Mouse (Mus musculus): ENCODE measurements around the gene Gal3st1. TPM values are rescaled to one million over a fixed set of nuclear protein-coding genes. Genes with fewer than 3 reads are reported as not detected.
"Not testable (repeated sequence)": the region's sequence is repeated elsewhere in the genome, so short reads cannot be mapped to it uniquely, and the experiment has no call there.

Gal3st1 gene
- polyA plus RNA-seq (2015; fragmentation: Nextera tagmentation; extraction: Ambion mirVana): 11.3 and 11.6 TPM in 2 replicates

DNA sequence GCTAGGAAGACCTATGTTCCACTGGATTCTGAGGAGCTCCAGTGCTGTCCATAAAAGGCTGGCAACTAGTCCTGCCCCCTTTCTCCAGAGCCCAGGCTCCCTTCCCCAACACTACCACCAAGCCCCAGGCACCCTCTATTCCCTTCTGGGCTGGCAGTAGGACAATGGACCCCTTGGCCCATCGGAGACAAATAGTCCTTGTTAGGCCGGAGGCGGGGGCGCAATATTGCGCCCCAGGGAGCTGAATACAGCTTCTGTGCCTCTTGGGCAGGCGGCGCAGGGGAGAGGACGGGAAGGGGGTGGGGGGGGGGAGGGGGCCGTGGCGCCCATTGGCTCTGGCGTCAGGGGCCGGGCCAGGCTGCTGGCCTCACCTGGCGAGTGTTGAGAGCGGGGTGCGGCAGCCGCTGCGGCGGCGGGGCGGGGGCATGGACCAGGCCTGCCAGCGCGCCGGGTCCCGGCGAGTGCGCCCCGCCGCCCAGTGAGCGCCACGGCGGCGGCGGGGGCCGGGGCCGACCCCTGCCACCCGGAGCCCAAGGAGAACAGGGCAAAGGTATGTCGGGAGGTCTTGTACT lies at the start of gene Gal3st1:
Gene Gal3st1 (plus strand): TSS at position 346 of the 572 bp plus-strand sequence.
- Histone ChIP-seq H3K27ac (ENCODE audit: low read depth, low read length) (peak within 1 kb of the TSS; percentile 54; the same call in 1 of the 2 replicates), H3K9ac (ENCODE audit: low read depth, low read length) (peak within 1 kb of the TSS; percentile 65), H3K4me3 (ENCODE audit: low read length) (peak within 1 kb of the TSS; percentile 47), H3K4me1 (ENCODE audit: control insufficient read depth, insufficient read depth, low read depth, low read length) (peaks cover 11% of the 10 kb centered on the region; the same call in 1 of the 2 replicates), H3K4me2 (ENCODE audit: low read length) (peak within 1 kb of the TSS; percentile 77), H3K36me3 (ENCODE audit: control insufficient read depth, insufficient read depth, low read length) (peaks cover 17% of the 10 kb centered on the region), H3K27me3 (replicated peaks; ENCODE audit: control insufficient read depth, insufficient read depth, low read length) (no peaks in the 10 kb centered on the region), H3K9me3 (ENCODE audit: control insufficient read depth, low read length) (no peaks in the 10 kb centered on the region)
- 2% methylated on average over 6 of the region's 37 CpGs for WGBS
- ATAC-seq: peak; percentile 82

DNA sequence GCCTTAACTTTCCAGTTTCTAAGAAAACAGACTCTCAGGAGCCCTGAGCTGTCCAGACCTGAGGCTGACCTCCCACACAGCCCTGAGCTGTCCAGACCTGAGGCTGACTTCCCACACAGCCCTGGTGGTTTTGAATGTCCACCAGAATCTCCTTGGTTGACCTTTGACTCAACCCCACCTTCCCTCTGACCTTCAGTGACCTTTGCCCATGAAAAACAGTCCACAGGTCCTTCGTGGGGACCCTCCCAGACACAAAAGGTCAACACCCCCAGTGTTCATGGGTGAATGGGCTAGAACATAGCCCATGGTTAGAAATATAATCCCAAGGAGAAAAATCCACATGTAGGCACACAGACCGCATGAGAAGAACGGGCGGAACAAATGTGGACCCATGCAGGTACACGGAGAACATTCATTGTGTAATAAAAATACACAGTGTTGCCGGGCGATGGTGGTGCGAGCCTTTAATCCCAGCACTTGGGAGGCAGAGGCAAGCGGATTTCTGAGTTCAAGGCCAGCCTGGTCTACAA lies 49.6 kb upstream of the Gal3st1 start:
- no peak overlapping the region for H3K4me3 ChIP-seq (ENCODE audit: low read length)
- no peaks in the 10 kb centered on the region for H3K36me3 ChIP-seq (ENCODE audit: control insufficient read depth, insufficient read depth, low read length)
- H3K9me3 ChIP-seq (ENCODE audit: control insufficient read depth, low read length): no peaks in the 10 kb centered on the region
- H3K4me1 ChIP-seq (ENCODE audit: control insufficient read depth, insufficient read depth, low read depth, low read length): peaks cover 11% of the 10 kb centered on the region
- H3K4me2 ChIP-seq (ENCODE audit: low read length): no peak overlapping the region
- 85% methylated on average over 9 of the region's 9 CpGs for WGBS
- H3K27ac ChIP-seq (ENCODE audit: low read depth, low read length): no peak overlapping the region
- no peak for ATAC-seq
- H3K9ac ChIP-seq (ENCODE audit: low read depth, low read length): no peak overlapping the region
- no peaks in the 10 kb centered on the region for H3K27me3 ChIP-seq (replicated peaks; ENCODE audit: control insufficient read depth, insufficient read depth, low read length)

DNA sequence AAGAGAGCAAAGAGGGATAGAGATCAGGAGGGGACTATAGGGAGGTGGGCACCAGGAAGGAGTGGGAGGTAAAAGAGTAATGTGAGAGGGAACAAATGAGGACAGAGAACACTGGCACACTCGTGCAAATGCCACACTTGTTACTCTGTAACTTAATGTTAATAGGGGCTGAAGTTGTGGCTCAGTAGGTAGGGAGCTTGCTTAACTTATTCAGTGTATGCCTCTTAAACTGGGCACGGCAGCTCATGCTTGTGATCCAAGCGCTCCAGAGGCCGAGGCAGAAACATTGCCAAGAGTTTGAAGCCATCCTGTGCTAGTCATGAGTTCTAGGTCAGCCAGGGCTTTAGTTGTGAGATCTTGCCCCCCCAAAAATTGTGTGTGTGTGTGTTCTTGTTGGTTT lies 48.3 kb upstream of the Gal3st1 start:
- WGBS: 70% methylated on average over 4 of the region's 4 CpGs
- H3K9me3 ChIP-seq (ENCODE audit: control insufficient read depth, low read length): no peaks in the 10 kb centered on the region
- no peak overlapping the region for H3K27ac ChIP-seq (ENCODE audit: low read depth, low read length)
- H3K36me3 ChIP-seq (ENCODE audit: control insufficient read depth, insufficient read depth, low read length): no peaks in the 10 kb centered on the region
- H3K4me3 ChIP-seq (ENCODE audit: low read length): no peak overlapping the region
- no peak for ATAC-seq
- H3K4me1 ChIP-seq (ENCODE audit: control insufficient read depth, insufficient read depth, low read depth, low read length): peaks cover 11% of the 10 kb centered on the region
- H3K9ac ChIP-seq (ENCODE audit: low read depth, low read length): no peak overlapping the region
- no peak overlapping the region for H3K4me2 ChIP-seq (ENCODE audit: low read length)
- no peaks in the 10 kb centered on the region for H3K27me3 ChIP-seq (replicated peaks; ENCODE audit: control insufficient read depth, insufficient read depth, low read length)

DNA sequence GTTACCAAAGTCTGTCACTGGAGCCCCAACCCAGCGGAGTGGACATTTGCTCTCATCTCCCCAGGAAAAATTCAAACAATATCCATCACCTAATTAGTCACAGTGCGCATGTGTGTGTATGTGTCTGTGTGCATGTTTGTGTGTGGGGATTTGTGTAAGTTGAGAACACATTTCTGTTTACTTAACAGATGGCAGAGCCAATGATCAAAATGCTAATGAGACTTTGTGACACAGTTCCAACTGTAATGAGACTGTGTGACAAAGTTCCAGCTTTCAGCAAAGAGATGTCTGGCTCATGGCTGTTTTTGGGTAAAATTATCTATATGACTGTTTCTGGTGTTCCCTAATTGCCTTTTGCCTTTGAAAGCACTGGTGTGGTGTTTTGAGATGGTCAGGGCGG lies 47.1 kb upstream of the Gal3st1 start:
- ATAC-seq: no peak
- peaks cover 5% of the 10 kb centered on the region; the same call in 1 of the 2 replicates for H3K4me1 ChIP-seq (ENCODE audit: control insufficient read depth, insufficient read depth, low read depth, low read length)
- no peak overlapping the region for H3K4me2 ChIP-seq (ENCODE audit: low read length)
- no peaks in the 10 kb centered on the region for H3K9me3 ChIP-seq (ENCODE audit: control insufficient read depth, low read length)
- no peaks in the 10 kb centered on the region for H3K36me3 ChIP-seq (ENCODE audit: control insufficient read depth, insufficient read depth, low read length)
- H3K27ac ChIP-seq (ENCODE audit: low read depth, low read length): no peak overlapping the region
- H3K9ac ChIP-seq (ENCODE audit: low read depth, low read length): no peak overlapping the region
- H3K4me3 ChIP-seq (ENCODE audit: low read length): no peak overlapping the region
- H3K27me3 ChIP-seq (replicated peaks; ENCODE audit: control insufficient read depth, insufficient read depth, low read length): no peaks in the 10 kb centered on the region
- 78% methylated on average over 3 of the region's 3 CpGs for WGBS

DNA sequence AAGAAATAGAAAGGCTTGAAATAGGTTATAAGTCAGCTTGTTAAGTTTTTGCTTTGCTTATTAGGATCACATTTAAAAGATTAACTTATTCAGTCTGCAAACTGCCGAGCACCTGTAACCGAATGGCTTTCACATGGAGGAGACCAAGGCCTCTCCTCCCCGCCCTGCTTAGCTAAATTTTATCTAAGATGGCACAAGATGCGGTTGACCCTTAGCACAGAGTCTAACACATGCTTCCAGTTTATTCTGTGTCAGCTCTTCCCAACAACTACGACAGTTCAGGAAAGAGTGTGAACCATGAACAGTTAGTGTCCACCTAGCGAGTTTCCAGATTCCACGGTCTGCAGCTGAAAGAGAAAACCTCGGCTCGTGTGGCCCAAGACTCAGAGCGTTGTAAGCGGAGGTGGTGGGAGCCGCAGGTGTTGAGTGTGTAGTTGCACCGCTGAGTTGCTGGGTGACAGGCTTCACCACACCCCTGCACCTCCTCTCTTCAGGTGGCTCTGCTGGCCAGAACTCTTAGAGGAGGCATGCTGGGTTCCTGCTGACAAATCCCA lies 46.0 kb upstream of the Gal3st1 start:
- WGBS: 82% methylated on average over 13 of the region's 13 CpGs
- Histone ChIP-seq H3K27me3 (replicated peaks; ENCODE audit: control insufficient read depth, insufficient read depth, low read length) (no peaks in the 10 kb centered on the region), H3K9me3 (ENCODE audit: control insufficient read depth, low read length) (no peaks in the 10 kb centered on the region), H3K9ac (ENCODE audit: low read depth, low read length) (no peak overlapping the region), H3K27ac (ENCODE audit: low read depth, low read length) (no peak overlapping the region), H3K4me2 (ENCODE audit: low read length) (no peak overlapping the region), H3K36me3 (ENCODE audit: control insufficient read depth, insufficient read depth, low read length) (no peaks in the 10 kb centered on the region), H3K4me3 (ENCODE audit: low read length) (no peak overlapping the region), H3K4me1 (ENCODE audit: control insufficient read depth, insufficient read depth, low read depth, low read length) (no peaks in the 10 kb centered on the region)
- no peak for ATAC-seq

DNA sequence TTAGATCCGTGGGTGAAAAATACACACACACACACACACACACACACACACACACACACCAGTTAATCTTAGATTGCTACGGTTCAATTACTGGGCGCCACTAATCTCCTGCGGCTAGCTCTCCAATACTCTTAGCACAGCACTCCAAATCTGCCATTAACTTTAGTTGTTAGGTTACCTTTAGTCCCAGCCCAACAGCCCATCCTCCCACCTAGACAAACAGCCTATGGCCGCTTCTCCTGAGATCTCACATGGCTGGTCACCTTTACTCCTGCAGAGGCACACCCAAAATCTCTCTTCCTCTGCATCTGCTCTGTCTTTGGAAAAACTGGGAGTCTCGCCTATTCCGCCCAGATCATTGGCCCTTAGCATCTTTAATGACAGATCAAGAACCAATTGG lies 42.1 kb upstream of the Gal3st1 start:
- Histone ChIP-seq H3K27me3 (replicated peaks; ENCODE audit: control insufficient read depth, insufficient read depth, low read length) (no peaks in the 10 kb centered on the region), H3K9ac (ENCODE audit: low read depth, low read length) (no peak overlapping the region), H3K9me3 (ENCODE audit: control insufficient read depth, low read length) (no peaks in the 10 kb centered on the region), H3K27ac (ENCODE audit: low read depth, low read length) (no peak overlapping the region), H3K36me3 (ENCODE audit: control insufficient read depth, insufficient read depth, low read length) (no peaks in the 10 kb centered on the region), H3K4me2 (ENCODE audit: low read length) (no peak overlapping the region), H3K4me3 (ENCODE audit: low read length) (no peak overlapping the region), H3K4me1 (ENCODE audit: control insufficient read depth, insufficient read depth, low read depth, low read length) (no peaks in the 10 kb centered on the region)
- WGBS: 88% methylated on average over 7 of the region's 7 CpGs
- ATAC-seq: no peak

DNA sequence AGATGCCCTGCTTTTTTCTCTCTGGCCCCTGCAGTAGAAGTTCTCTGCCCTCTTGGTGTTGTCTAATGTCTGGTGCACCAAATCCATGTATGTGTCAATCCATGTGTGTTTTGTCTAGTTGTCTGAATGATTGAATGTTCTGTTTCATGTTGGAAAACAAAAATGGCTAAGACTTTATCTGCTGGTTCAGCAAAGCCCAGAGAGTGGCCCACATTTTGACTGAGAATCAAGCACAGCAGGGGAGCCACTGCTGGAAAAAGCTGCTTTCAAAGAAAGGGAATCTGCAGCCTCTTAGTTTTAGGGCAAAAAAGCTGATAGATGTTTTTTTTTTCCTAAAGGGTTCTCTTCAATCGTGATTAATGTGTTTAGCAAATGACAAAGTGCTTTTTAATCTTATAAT lies 37.0 kb upstream of the Gal3st1 start:
- H3K9me3 ChIP-seq (ENCODE audit: control insufficient read depth, low read length): no peaks in the 10 kb centered on the region
- H3K4me3 ChIP-seq (ENCODE audit: low read length): no peak overlapping the region
- H3K4me2 ChIP-seq (ENCODE audit: low read length): no peak overlapping the region
- WGBS: 6% methylated on average over 1 of the region's 1 CpGs
- no peaks in the 10 kb centered on the region for H3K36me3 ChIP-seq (ENCODE audit: control insufficient read depth, insufficient read depth, low read length)
- no peak overlapping the region for H3K27ac ChIP-seq (ENCODE audit: low read depth, low read length)
- ATAC-seq: no peak
- no peak overlapping the region for H3K9ac ChIP-seq (ENCODE audit: low read depth, low read length)
- no peaks in the 10 kb centered on the region for H3K4me1 ChIP-seq (ENCODE audit: control insufficient read depth, insufficient read depth, low read depth, low read length)
- no peaks in the 10 kb centered on the region for H3K27me3 ChIP-seq (replicated peaks; ENCODE audit: control insufficient read depth, insufficient read depth, low read length)

DNA sequence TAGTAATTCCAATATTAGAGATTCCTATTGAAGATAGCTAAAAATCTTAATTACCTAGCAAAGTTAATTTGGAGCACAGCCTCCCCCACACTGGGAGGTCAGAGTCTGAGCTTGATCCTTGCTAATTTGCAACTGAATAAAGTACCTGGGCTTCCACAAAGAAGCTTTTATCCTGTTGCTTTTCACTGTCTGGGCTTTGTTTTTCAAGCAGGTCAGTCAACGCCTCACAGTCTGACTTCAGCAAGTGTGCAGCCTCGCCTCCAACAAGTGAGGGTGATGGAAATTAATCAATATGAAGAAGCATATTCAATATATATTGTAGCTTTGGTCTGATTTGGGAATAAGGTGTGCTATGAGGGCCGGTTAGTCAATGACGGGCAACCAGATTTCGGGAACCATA lies 28.6 kb upstream of the Gal3st1 start:
- not testable (repeated sequence) for ATAC-seq; H3K9me3 ChIP-seq (ENCODE audit: control insufficient read depth, low read length); H3K27me3 ChIP-seq (replicated peaks; ENCODE audit: control insufficient read depth, insufficient read depth, low read length); H3K27ac ChIP-seq (ENCODE audit: low read depth, low read length); H3K9ac ChIP-seq (ENCODE audit: low read depth, low read length); H3K4me1 ChIP-seq (ENCODE audit: control insufficient read depth, insufficient read depth, low read depth, low read length); H3K36me3 ChIP-seq (ENCODE audit: control insufficient read depth, insufficient read depth, low read length); H3K4me2 ChIP-seq (ENCODE audit: low read length); H3K4me3 ChIP-seq (ENCODE audit: low read length)
- WGBS: 78% methylated on average over 5 of the region's 5 CpGs

DNA sequence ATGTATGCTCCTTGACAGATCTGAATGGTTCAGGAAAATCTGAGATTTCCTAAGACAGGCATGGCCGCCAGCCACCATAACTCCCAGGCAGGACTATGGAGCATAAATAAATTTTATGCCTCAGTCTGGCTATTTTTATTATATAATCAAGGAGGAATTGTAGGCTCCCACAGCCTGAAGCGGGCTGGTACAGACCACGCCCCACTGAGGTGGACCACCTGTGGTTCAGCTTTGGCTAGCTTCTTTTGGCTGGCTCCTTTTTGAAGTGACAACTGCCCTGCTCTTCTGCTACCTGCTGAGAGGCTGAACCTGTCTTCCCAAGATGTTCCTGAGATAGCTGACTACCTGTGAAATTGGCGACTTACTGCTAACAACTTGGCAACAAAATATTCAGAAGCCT lies 28.1 kb upstream of the Gal3st1 start:
- H3K4me1 ChIP-seq (ENCODE audit: control insufficient read depth, insufficient read depth, low read depth, low read length): not testable (repeated sequence)
- WGBS: 86% methylated on average over 4 of the region's 4 CpGs

More for the DNA sequence above, 28.1 kb upstream of the Gal3st1 start:
- not testable (repeated sequence) for H3K4me3 ChIP-seq (ENCODE audit: low read length); H3K27ac ChIP-seq (ENCODE audit: low read depth, low read length); H3K4me2 ChIP-seq (ENCODE audit: low read length); H3K27me3 ChIP-seq (replicated peaks; ENCODE audit: control insufficient read depth, insufficient read depth, low read length); ATAC-seq; H3K9me3 ChIP-seq (ENCODE audit: control insufficient read depth, low read length); H3K36me3 ChIP-seq (ENCODE audit: control insufficient read depth, insufficient read depth, low read length); H3K9ac ChIP-seq (ENCODE audit: low read depth, low read length)
